ENCODE assay signal across 10 mouse cellular contexts in genomic region chr9:94700549-94700948, GRCm38 (mm10). TPM values are rescaled to one million over a fixed set of nuclear protein-coding genes. Genes with fewer than 3 reads are reported as not detected.
DNase-seq lines count a peak whose midpoint lies in the region; ATAC-seq and TF ChIP-seq lines count a peak whose summit lies in the region.
"Had no signal": no experiment of that assay in that cellular context is flagged by ENCODE, and none has a peak within 500 bp of the region (broad histone marks: within the 10 kb centered on the region; RNA-seq: fewer than 3 reads in every experiment).

No protein-coding gene starts in this region.

- no peak overlapping the region for H3K9ac ChIP-seq in midbrain, embryonic 11.5 days (ENCODE audit: low read length)
- H3K9ac ChIP-seq: embryonic facial prominence, embryonic 12.5 days; liver, embryonic 13.5 days had no signal

- no peak overlapping the region for H3K4me3 ChIP-seq in heart, embryonic 10.5 days
- no peak overlapping the region for H3K4me3 ChIP-seq in layer of hippocampus, adult 2 months
- H3K4me3 ChIP-seq in midbrain, embryonic 11.5 days (ENCODE audit: low read depth, low read length): no peak overlapping the region
- H3K4me3 ChIP-seq: embryonic facial prominence, embryonic 12.5 days; liver, embryonic 13.5 days had no signal

- ATAC-seq in midbrain, embryonic 11.5 days (ENCODE audit: low FRiP score): 0 out of 2 replicates have a peak, but pooled peaks have one; percentile 43
- no peak for ATAC-seq in granulocyte monocyte progenitor cell, adult 5-6 weeks (replicated peaks; ENCODE audit: poor library complexity, severe bottlenecking)

- no peaks in the 10 kb centered on the region for H3K36me3 ChIP-seq in heart, embryonic 10.5 days
- H3K36me3 ChIP-seq in midbrain, embryonic 11.5 days (ENCODE audit: control insufficient read depth, insufficient read depth, low read length): no peaks in the 10 kb centered on the region
- H3K36me3 ChIP-seq: embryonic facial prominence, embryonic 12.5 days; liver, embryonic 13.5 days had no signal

- H3K27ac ChIP-seq in heart, embryonic 10.5 days: peak overlapping the region; percentile 89
- H3K27ac ChIP-seq in layer of hippocampus, adult 2 months: peak overlapping the region; percentile 32
- no peak overlapping the region for H3K27ac ChIP-seq in midbrain, embryonic 11.5 days (ENCODE audit: low read depth, low read length)
- H3K27ac ChIP-seq: liver, embryonic 13.5 days had no signal

- peak; percentile 80 for TF ChIP-seq CTCF in layer of hippocampus, adult 2 months (conservative IDR thresholded peaks at IDR 0.05)

- WGBS in heart, embryonic 10.5 days: 84% methylated on average over 1 of the region's 1 CpGs
- 84% methylated on average over 1 of the region's 1 CpGs for WGBS in midbrain, embryonic 11.5 days

- no peaks in the 10 kb centered on the region for H3K9me3 ChIP-seq in heart, embryonic 10.5 days
- no peaks in the 10 kb centered on the region for H3K9me3 ChIP-seq in midbrain, embryonic 11.5 days (ENCODE audit: control insufficient read depth, low read length)
- H3K9me3 ChIP-seq: embryonic facial prominence, embryonic 12.5 days; liver, embryonic 13.5 days had no signal

- H3K4me2 ChIP-seq in midbrain, embryonic 11.5 days: no peak overlapping the region
- H3K4me2 ChIP-seq: embryonic facial prominence, embryonic 12.5 days; liver, embryonic 13.5 days had no signal

- H3K27me3 ChIP-seq in heart, embryonic 10.5 days (ENCODE audit: insufficient read depth, poor library complexity, severe bottlenecking): no peaks in the 10 kb centered on the region
- no peaks in the 10 kb centered on the region for H3K27me3 ChIP-seq in midbrain, embryonic 11.5 days (ENCODE audit: control insufficient read depth, insufficient read depth, low read length)
- H3K27me3 ChIP-seq: embryonic facial prominence, embryonic 12.5 days; liver, embryonic 13.5 days had no signal

- peaks cover 24% of the 10 kb centered on the region for H3K4me1 ChIP-seq in heart, embryonic 10.5 days
- peaks cover 3% of the 10 kb centered on the region; the same call in 1 of the 2 replicates for H3K4me1 ChIP-seq in midbrain, embryonic 11.5 days (ENCODE audit: control insufficient read depth, insufficient read depth, low read length)

- DNase-seq in 3134 (ENCODE audit: extremely low read depth, insufficient read length, low spot score): peak; percentile 24
- DNase-seq in CD4-positive helper T cell, adult 2 months (ENCODE audit: low read depth, low spot score): peak; percentile 35
- peak; percentile 63 to 67 for DNase-seq in cerebellum, postnatal 14 days
- no peak for DNase-seq in heart, embryonic 10.5 days (ENCODE audit: low spot score)
- DNase-seq in layer of hippocampus, adult 2 months (ENCODE audit: low spot score in 2 of 2): peak; percentile 48 to 55
- peak; percentile 88 for DNase-seq in midbrain, embryonic 11.5 days (ENCODE audit: low spot score, missing footprints)
- DNase-seq in thymus, adult 18-20 months: peak; percentile 17 to 25
- DNase-seq: liver, embryonic 13.5 days had no signal

RNA-seq across cellular contexts. Expression of gene Slc9a9, which starts 30.8 kb away (rescaled TPM):
- 2.6 and 3.3 TPM in 2 replicates for polyA plus RNA-seq in heart, embryonic 10.5 days (2016; fragmentation: Nextera tagmentation; extraction: Ambion mirVana)
- total RNA-seq in layer of hippocampus, adult 2 months (2021): 10 to 100 TPM; 18.3 to 19.4 TPM
- 3.3 TPM in 2 replicates for polyA plus RNA-seq in midbrain, embryonic 11.5 days (2014; fragmentation: Nextera tagmentation; extraction: Ambion mirVana)
- 10.5 and 13.8 TPM in 2 replicates for total RNA-seq in granulocyte monocyte progenitor cell, adult 5-6 weeks (2014; fragmentation: Nextera tagmentation)
- total RNA-seq in granulocyte monocyte progenitor cell, adult 5-6 weeks (2017): 7.6 and 11.1 TPM in 2 replicates
